Mouse (Mus musculus) cerebellum, adult 2 months (tissue): ENCODE data around the gene Rnf144a.
"Not testable (repeated sequence)": the region's sequence is repeated elsewhere in the genome, so short reads cannot be mapped to it uniquely, and the experiment has no call there.

Source experiments
- CTCF ChIP-seq: fragments of 200-500 bp; IDR thresholded peaks from 2 replicates; pipeline ENCODE4 v1.5.1; 2011; ENCODE audit warnings: low read depth, mild to moderate bottlenecking, control low read depth, low read length, moderate library complexity, borderline replicate concordance; ENCODE audit not compliant: insufficient read depth
- POLR2A ChIP-seq: fragments of 200-500 bp; IDR thresholded peaks from 2 replicates; pipeline ENCODE4 v1.6.1; 2011; ENCODE audit warnings: low read length, control low read depth, borderline replicate concordance; ENCODE audit not compliant: insufficient read depth

DNA sequence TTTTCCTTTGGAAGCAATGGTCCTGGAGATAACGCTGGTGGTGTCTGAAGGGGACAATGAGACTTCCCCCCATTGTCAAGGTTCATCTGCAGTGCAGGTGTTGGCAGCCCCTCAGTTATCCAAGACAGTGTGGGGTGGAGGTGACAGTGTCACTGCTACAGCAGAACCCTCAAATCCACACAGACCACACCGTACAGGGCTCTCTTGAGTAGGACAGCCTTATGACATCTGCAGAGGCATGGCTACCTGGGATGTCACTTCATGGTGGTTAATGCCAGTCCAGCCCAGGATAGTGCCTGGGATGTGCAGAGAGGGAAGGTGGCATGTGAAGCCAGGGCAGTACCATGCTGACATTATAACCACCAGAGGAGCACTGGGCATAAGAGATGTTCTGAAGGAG, 13.7 kb upstream of the Rnf144a start:
- TF ChIP-seq CTCF, POLR2A: not testable (repeated sequence)
